Mouse (Mus musculus) myocyte (in vitro differentiated cells): ENCODE measurements around the gene Atoh8.

Experiments
- CEBPB ChIP-seq: IDR thresholded peaks from 2 replicates; pipeline ENCODE4 v1.6.1; 2011; ENCODE audit warnings: mild to moderate bottlenecking, moderate library complexity; ENCODE audit not compliant: poor library complexity, insufficient read depth, severe bottlenecking
- E2F4 ChIP-seq: IDR thresholded peaks from one replicate; pipeline ENCODE4 v1.6.1; 2011; ENCODE audit warnings: mild to moderate bottlenecking, control low read depth, moderate library complexity; ENCODE audit not compliant: insufficient read depth
- MAX ChIP-seq: IDR thresholded peaks from one replicate; pipeline ENCODE4 v1.6.1; 2011; ENCODE audit warnings: low read depth, mild to moderate bottlenecking, control low read depth
- MYOD1 ChIP-seq, 3 experiments: IDR thresholded peaks; one replicate each; pipeline ENCODE4 v1.6.1; 2011; ENCODE audit warnings: control low read depth in 2 of 3, low read depth in 2 of 3, mild to moderate bottlenecking in 2 of 3, moderate library complexity in 1 of 3; ENCODE audit not compliant: insufficient read length in 2 of 3, control insufficient read depth in 1 of 3
- MYOG ChIP-seq, 3 experiments: IDR thresholded peaks; one replicate each; pipeline ENCODE4 v1.6.1; 2011; ENCODE audit warnings: control low read depth in 2 of 3, low read depth in 2 of 3, mild to moderate bottlenecking in 2 of 3; ENCODE audit not compliant: insufficient read length in 2 of 3, control insufficient read depth in 1 of 3, insufficient read depth in 1 of 3
- POLR2A ChIP-seq: IDR thresholded peaks from one replicate; pipeline ENCODE4 v1.6.1; 2011; ENCODE audit warnings: low read depth, mild to moderate bottlenecking, control low read depth, moderate library complexity; ENCODE audit not compliant: insufficient read length
- POLR2AphosphoS2 ChIP-seq: IDR thresholded peaks from one replicate; pipeline ENCODE4 v1.6.1; 2011; ENCODE audit warnings: low read depth, control low read depth; ENCODE audit not compliant: insufficient read length
- SRF ChIP-seq: IDR thresholded peaks from one replicate; pipeline ENCODE4 v1.6.1; 2011; ENCODE audit warnings: low read depth; ENCODE audit not compliant: control insufficient read depth, insufficient read length
- USF1 ChIP-seq: IDR thresholded peaks from one replicate; pipeline ENCODE4 v1.6.1; 2011; ENCODE audit warnings: low read depth, mild to moderate bottlenecking, control low read depth, moderate library complexity

GRCm38 (mm10) chr6:72179006-72179405, 56.4 kb downstream of the Atoh8 start:
- no peak for TF ChIP-seq SRF
- TF ChIP-seq USF1, result no peak
- no peak for TF ChIP-seq POLR2A
- TF ChIP-seq CEBPB, result no peak
- no peak for TF ChIP-seq MYOD1 (IDR thresholded peaks at IDR 0.05; ENCODE audit: control insufficient read depth in 1 of 3, insufficient read length in 2 of 3, low read depth in 2 of 3)
- no peak for TF ChIP-seq MYOG (IDR thresholded peaks at IDR 0.05; ENCODE audit: control insufficient read depth in 1 of 3, insufficient read depth in 1 of 3, insufficient read length in 2 of 3, low read depth in 2 of 3)
- TF ChIP-seq MAX, result no peak
- TF ChIP-seq E2F4, result no peak
- no peak for TF ChIP-seq POLR2AphosphoS2
